Mouse (Mus musculus) gastrocnemius, postnatal 4 days (tissue): ENCODE results near the gene Shank2. TPM values are rescaled to one million over a fixed set of nuclear protein-coding genes. Genes with fewer than 3 reads are reported as not detected.

Source experiments
- DNase-seq, 2 experiments: peaks; one replicate each; pipeline ENCODE4 v3.0.0; 2021 to 2022; ENCODE audit warnings: low spot score in 2 of 2, mixed read lengths in 2 of 2
- total RNA-seq, 2 experiments: library from RNA; stranded (reverse); gene quantifications; 2 replicates each; pipeline ENCODE4 v1.2.3; 2021

The Shank2 gene
- total RNA-seq, 2 experiments from 2014 or later, result 0.52 to 0.88 TPM

DNA sequence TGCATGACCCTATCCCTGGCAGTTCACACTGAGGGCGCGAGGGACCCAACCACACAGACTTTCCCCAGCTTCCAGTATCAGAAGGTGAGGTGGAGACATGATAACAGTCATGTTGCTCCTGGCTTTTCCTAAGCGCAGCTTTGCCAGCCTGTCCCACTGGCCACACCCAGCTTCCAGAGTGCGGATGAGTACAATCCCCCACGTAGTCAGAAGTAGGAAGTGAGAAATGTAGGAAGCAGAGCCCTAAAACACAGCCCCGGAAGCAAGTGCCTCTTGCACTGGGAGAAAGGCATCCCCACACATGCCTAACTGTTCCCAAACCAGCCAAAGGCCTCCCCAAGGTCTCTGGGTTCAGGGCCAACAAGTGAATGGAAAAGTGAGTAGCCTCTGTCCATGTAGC, 314.5 kb downstream of the Shank2 start:
- DNase-seq, result no peak

DNA sequence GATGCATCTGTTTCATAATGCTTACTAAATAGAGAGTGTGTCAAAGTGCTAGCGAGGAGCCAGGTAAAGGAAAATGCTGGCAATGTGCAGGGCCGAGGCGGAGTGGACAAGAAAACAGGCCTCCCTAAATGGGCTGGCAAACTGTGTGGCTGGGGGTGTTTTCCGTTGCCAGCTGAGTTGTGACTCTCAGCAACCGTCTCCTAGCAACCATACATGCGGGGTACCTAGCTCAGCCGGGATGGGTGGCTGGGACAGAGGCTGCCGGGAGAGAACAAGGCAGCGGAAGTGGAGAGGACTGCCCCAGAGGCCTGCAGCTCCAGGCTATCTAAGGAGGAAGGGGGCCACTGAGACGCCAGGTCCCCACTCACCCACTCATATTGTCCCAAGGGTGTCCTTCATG, 315.1 kb downstream of the Shank2 start:
- no peak for DNase-seq

DNA sequence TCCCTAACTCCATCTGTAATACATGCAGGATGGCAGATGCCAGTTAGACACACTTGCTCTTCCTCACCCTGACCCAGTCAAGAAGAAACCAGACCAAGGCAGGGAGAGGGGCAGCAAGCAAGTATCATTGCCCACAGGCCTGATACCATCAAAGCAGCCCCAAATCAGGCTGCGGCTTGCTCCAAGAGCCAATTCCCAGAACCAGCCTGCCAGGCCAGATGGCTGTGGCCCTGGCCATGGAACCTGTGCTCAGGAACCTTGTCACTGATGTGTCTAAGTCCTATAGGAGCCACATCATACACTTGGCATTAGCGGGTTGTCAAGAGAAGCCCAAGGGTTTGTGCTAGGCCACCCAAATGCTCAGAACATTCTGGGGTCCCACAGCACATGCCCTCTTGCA, 322.3 kb downstream of the Shank2 start:
- DNase-seq, result no peak

- no peak for DNase-seq
Observed at GRCm38 (mm10) chr7:144324861-144325260, 323.1 kb downstream of the Shank2 start.

- DNase-seq, result no peak
Observed at GRCm38 (mm10) chr7:144325603-144326002, 323.9 kb downstream of the Shank2 start.

DNA sequence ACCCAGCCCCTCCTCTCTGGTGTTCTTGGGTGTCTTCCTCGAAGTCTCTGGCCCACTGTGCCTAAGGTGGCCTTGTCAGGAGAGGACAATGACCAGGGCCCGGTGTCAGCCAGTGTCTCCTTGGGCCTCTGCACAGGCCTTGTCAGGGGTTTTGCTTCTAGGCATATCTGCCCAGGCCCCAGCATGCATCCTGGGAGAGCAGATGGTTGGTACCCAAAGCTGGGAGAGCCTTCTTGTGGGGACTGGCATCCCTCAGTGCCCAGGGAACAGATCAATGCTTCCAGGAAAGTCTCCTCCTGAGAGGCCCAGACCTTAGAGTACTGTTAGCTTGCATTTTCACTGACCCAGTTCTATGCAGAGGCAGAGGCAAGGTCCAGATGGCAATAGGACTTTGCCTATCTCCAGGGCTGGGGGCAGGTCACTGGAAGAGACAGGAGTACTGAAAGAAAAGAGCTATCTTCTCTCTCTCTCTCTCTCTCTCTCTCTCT, 327.7 kb downstream of the Shank2 start:
- DNase-seq, result no peak

DNA sequence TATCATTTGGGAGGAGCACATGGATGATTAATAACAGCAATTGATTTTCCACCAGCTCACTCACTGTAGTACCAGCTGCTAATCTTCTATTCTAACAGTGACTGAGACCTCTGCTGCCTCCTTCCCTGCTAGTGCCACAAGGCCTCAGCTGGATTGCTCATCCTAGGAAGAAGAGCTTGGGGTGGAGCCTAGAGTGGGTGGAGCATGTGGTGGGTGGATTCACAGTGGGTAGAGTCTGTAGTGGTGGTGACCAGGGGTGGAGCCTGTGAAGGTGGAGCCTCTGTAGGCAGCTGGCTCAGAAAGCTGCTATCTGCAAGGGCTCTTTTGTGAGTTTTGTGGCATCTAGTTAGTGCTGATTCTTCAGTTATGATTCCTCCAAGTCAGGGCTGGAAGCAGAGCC, 334.9 kb downstream of the Shank2 start:
- no peak for DNase-seq

GRCm38 (mm10) chr7:144338694-144339093, 337.0 kb downstream of the Shank2 start:
- DNase-seq, result no peak

GRCm38 (mm10) chr7:144340376-144340775, 338.6 kb downstream of the Shank2 start:
- DNase-seq, result no peak

DNA sequence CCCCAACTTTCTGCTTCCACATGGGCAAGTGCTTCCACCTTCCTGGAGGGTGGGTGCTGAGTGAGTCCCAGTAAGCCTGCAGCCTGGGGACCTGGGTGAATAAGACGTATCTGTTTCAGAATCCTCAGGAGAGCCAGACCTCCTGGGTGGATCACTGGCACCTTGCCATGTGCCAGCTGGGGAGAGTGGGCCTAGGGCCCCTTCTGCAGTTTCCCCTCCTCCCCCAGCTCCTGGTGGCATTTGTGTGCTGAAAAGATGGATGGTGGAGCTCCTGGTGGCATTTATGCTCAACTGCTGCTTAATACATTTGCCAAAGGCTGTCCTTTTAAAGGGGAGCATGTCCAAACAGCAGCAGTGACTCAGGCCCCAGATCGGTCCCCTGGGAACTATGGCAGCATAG, 364.4 kb downstream of the Shank2 start:
- no peak for DNase-seq

GRCm38 (mm10) chr7:144373059-144373458, 371.3 kb downstream of the Shank2 start:
- DNase-seq, result no peak

- no peak for DNase-seq
Observed at GRCm38 (mm10) chr7:144375483-144375882, 373.8 kb downstream of the Shank2 start.

- no peak for DNase-seq
Observed at GRCm38 (mm10) chr7:144378254-144378653, 376.5 kb downstream of the Shank2 start.

DNA sequence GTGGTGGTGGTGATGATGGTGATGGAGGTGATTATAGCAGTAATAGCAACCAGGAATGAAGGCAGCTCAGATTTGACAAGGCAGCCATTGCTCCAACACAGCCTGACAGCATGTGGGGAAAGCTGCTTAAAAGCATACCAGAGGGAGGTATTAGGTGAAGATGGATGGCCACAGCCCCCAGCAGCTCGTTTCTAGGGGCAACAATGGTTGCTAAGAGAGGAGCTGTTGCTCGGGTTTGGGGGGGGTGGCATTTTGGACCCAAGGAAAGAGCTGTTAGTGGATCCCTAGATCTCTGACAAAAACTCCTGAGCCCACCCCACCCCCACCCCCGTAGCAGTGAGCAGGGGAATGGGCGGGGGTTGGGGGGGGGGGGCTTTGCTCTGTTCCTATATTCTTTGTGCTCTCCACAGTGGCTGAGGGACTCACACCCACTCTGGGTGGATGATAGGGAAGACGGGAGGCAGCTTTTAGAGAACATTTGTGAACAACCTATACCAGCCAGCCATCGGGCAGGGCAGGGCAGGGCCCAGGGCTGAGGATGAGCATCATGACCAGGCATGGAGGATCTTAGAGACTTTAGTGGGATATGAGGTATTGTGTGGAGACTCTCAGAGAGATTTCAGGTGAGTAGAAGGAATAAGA, 377.6 kb downstream of the Shank2 start:
- DNase-seq, result no peak

GRCm38 (mm10) chr7:144381588-144381987, 379.9 kb downstream of the Shank2 start:
- DNase-seq, result no peak

GRCm38 (mm10) chr7:144387537-144387936, 385.8 kb downstream of the Shank2 start:
- no peak for DNase-seq

DNA sequence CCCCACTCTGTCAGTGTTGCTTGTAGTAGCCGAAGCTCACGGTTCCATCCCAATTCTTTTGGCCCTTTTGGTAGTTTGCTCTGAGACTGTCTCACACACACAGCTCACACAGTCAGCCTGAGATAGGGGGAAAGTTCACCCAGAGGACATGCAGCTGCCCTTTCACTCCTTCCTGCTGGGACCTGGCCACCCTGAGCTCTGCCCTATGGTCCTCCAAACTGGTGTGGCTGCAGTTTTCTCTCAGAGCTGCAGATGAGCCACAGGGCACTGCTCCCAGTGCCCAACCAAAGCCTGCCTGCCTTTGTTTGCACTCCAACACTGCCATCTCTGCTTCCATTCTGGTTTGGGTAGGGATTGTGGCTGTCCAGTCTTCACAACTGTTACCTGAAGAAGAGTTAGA, 388.0 kb downstream of the Shank2 start:
- DNase-seq, result no peak

GRCm38 (mm10) chr7:144390676-144391075, 388.9 kb downstream of the Shank2 start:
- no peak for DNase-seq

DNA sequence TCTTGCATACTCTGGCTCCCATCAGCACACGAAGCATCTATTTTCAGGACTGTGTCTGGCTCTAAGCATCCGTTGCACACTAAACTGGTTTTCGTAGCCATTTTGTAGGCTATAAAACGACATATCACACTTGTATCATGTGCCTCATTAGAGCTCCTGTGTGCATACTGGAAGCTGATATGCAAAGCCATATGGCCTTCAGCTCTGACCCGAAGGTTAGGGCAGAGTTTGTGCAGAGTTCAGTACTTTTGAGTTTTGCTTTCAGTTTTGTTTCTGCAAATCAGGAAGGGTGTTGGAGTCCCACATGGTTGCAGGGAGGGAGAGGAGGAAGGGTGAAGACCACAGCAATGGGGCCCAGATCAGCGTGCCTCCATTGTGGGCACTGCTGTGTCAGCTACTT, 390.0 kb downstream of the Shank2 start:
- DNase-seq, result no peak

- DNase-seq, result no peak
Observed at GRCm38 (mm10) chr7:144402492-144402891, 400.8 kb downstream of the Shank2 start.

GRCm38 (mm10) chr7:144407675-144408074, 405.9 kb downstream of the Shank2 start:
- no peak for DNase-seq

DNA sequence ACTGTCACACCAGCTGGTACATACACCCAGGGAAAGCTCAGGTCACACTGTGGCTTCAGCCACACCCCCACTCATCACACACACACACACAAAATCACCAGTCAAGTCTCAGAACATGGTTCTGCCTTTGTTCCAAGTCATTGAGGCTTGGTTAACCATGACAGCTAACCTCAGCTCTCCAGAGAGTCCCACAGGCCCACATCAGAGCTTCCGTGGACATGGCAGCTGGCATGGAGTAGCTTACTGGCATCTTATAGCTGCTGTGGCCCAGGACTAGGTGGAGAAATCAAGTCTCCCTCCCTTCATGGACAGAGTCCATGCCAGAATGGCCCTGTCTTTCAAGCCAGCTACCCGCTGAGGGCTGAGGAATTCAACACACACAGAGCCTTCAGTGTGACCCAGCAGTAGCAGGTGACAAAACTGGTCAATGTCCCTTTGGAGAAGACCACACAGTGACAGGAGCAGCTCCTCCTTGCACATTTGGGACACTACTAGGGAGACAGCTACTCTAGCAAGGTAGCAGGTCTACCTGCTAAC, 406.8 kb downstream of the Shank2 start:
- no peak for DNase-seq

DNA sequence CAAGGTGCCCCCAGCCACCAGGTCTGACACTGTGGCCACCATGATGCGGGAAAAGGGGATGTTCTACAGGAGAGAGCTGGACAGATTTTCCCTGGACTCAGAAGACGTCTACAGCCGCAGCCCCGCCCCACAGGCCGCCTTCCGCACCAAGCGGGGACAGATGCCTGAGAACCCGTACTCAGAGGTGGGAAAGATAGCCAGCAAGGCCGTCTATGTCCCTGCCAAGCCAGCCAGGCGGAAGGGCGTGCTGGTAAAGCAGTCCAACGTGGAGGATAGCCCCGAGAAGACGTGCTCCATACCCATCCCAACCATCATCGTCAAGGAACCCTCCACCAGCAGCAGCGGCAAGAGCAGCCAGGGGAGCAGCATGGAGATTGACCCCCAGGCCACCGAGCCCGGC, 408.0 kb downstream of the Shank2 start:
- no peak for DNase-seq
